Mouse (Mus musculus): ENCODE measurements around the gene Trak1.

DNA sequence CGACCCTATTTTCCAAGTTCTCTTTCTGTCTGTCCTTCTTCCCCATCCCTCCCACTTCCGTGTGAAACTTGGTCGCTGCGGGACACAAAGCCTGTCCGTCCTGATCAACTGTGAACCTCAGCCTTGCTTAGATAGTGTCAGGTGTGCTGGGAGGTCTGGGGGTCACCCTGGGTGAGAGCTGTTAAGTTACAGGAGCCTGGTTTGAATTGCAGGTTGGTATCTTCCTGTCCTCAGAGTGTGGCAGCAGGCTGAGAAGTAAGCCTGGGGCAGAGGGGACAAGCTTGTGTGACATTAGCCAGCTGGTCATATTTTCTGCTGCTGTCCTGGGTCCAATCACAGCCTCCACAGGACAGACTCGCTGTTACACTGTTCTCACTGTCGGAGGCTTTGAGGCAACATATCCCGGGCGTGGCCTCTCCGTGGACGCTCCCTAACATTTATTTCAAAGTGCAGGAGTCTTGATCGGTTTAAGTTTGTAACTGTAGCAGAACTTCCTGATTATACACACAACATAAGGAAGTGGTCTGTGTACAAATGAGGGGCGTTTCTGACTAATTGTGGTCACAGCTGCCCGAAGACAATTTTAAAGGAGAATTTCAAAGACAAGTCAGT is 17.3 kb downstream of the Trak1 start:
- TF ChIP-seq CTCF (IDR thresholded peaks at IDR 0.05; ENCODE audit: low read depth) (no peak), EP300 (IDR thresholded peaks at IDR 0.05; ENCODE audit: low read depth) (no peak; the same call in 1 of the 2 replicates)

Data from liver, postnatal 0 days (tissue).